Mouse (Mus musculus) CD4-positive helper T cell, adult 2 months (primary cell): Measurements from ENCODE around the gene Myom3.
A peak's percentile ranks its signal among the peaks of the same experiment; 100 is the strongest.

Experiments used
- DNase-seq: peaks from one replicate; pipeline ENCODE4 v3.0.0-alpha.2; 2012; ENCODE audit warnings: low read depth, missing footprints, low spot score

Gene Myom3

GRCm38 (mm10) chr4:135855536-135856222, 96.2 kb downstream of the Myom3 start, which contains the start of gene Srsf10:
Gene Srsf10, plus strand, starts transcription at chr4:135855747.
- DNase-seq: peak; percentile 100

- peak; percentile 60 for DNase-seq
These were observed 96.9 kb downstream of the Myom3 start for GRCm38 (mm10) chr4:135856223-135857091.

- peak; percentile 29 for DNase-seq
These were observed 98.2 kb downstream of the Myom3 start for GRCm38 (mm10) chr4:135857597-135858186.
